In genomic region chr11:98680023-98680422, GRCm38 (mm10) we compare ENCODE assay signal across 29 mouse cellular contexts. TPM values are rescaled to one million over a fixed set of nuclear protein-coding genes. Genes with fewer than 3 reads are reported as not detected.
DNase-seq lines count a peak whose midpoint lies in the region; ATAC-seq and TF ChIP-seq lines count a peak whose summit lies in the region.
"Had no signal": no experiment of that assay in that cellular context is flagged by ENCODE, and none has a peak within 500 bp of the region (broad histone marks: within the 10 kb centered on the region; RNA-seq: fewer than 3 reads in every experiment).

No protein-coding gene starts in this region.

- peak; percentile 27; the same call in 1 of the 2 replicates for TF ChIP-seq CTCF in kidney, postnatal 0 days (IDR thresholded peaks at IDR 0.05; ENCODE audit: low read depth)
- peak; percentile 28; the same call in 1 of the 2 replicates for TF ChIP-seq CTCF in midbrain, postnatal 0 days (IDR thresholded peaks at IDR 0.05)
- TF ChIP-seq CTCF in MEL (IDR thresholded peaks at IDR 0.05 in 2 of 3, conservative IDR thresholded peaks at IDR 0.05 in 1 of 3; ENCODE audit: control insufficient read depth in 1 of 3, insufficient read depth in 1 of 3, low read depth in 2 of 3, low read length in 3 of 3, poor library complexity in 1 of 3, severe bottlenecking in 1 of 3), result peak; percentile 32 to 52 (median 40); a peak in 5 of 6 replicates
- peak; percentile 49 for TF ChIP-seq CTCF in stomach, postnatal 0 days (IDR thresholded peaks at IDR 0.05; ENCODE audit: low read depth)

- H3K79me2 ChIP-seq in MEL (ENCODE audit: control insufficient read depth, insufficient read depth, low read length, poor library complexity), result peaks cover 24% of the 10 kb centered on the region

- DNase-seq in kidney, postnatal 0 days (ENCODE audit: low spot score), result no peak
- DNase-seq in kidney, adult 18-20 months, result no peak
- DNase-seq in midbrain, postnatal 0 days (ENCODE audit: low spot score), result no peak
- DNase-seq in MEL (ENCODE audit: low read depth, low spot score), result no peak
- DNase-seq in stomach, postnatal 0 days (ENCODE audit: low spot score), result no peak
- no peak for DNase-seq in right cerebral cortex, postnatal 4 days
- no peak for DNase-seq in heart, postnatal 4 days
- DNase-seq: cerebellum, adult 8-10 months; gastrocnemius, postnatal 36 days; layer of hippocampus, postnatal 36 days; lung, adult 18-20 months; spleen, adult 18-20 months; thymus, adult 2 months had no signal

- no peak for TF ChIP-seq EP300 in MEL (IDR thresholded peaks at IDR 0.05; ENCODE audit: low read depth in 1 of 2, low read length in 2 of 2)
- no peak for TF ChIP-seq EP300 in stomach, postnatal 0 days (optimal IDR thresholded peaks at IDR 0.05)

- no peaks in the 10 kb centered on the region for H3K36me3 ChIP-seq in kidney, postnatal 0 days (ENCODE audit: insufficient read depth, low read length)
- H3K36me3 ChIP-seq in midbrain, postnatal 0 days (ENCODE audit: insufficient read depth, low read length), result no peaks in the 10 kb centered on the region
- peaks cover under 1% of the 10 kb centered on the region; the same call in 1 of the 2 replicates for H3K36me3 ChIP-seq in midbrain, embryonic 13.5 days
- peaks cover 3 to 31% of the 10 kb centered on the region in 2 experiments; a peak in 3 of 4 replicates for H3K36me3 ChIP-seq in MEL (ENCODE audit: control insufficient read depth in 1 of 2, insufficient read depth in 2 of 2, low read length in 2 of 2)
- peaks cover 2% of the 10 kb centered on the region for H3K36me3 ChIP-seq in stomach, postnatal 0 days (ENCODE audit: control insufficient read depth, insufficient read depth, low read length)
- H3K36me3 ChIP-seq: hindbrain, embryonic 12.5 days; stomach, embryonic 15.5 days had no signal

- H3K27ac ChIP-seq in kidney, postnatal 0 days, result no peak overlapping the region
- H3K27ac ChIP-seq in midbrain, postnatal 0 days (ENCODE audit: low read depth, low read length), result no peak overlapping the region
- H3K27ac ChIP-seq in midbrain, embryonic 13.5 days, result no peak overlapping the region
- no peak overlapping the region for H3K27ac ChIP-seq in MEL (ENCODE audit: control insufficient read depth, low read depth, low read length)
- H3K27ac ChIP-seq in stomach, postnatal 0 days (replicated peaks), result no peak overlapping the region
- H3K27ac ChIP-seq: forebrain, embryonic 13.5 days; hindbrain, embryonic 12.5 days; macrophage; midbrain, embryonic 12.5 days; neural tube, embryonic 13.5 days; stomach, embryonic 15.5 days had no signal

- no peak for TF ChIP-seq RAD21 in MEL (IDR thresholded peaks at IDR 0.05; ENCODE audit: low read depth, low read length)

- ATAC-seq in kidney, postnatal 0 days (replicated peaks; ENCODE audit: low FRiP score, low read depth), result no peak
- ATAC-seq in midbrain, postnatal 0 days (ENCODE audit: low FRiP score), result no peak
- ATAC-seq in midbrain, embryonic 13.5 days, result no peak
- ATAC-seq in stomach, postnatal 0 days (ENCODE audit: low FRiP score, low TSS enrichment), result no peak
- ATAC-seq: forebrain, embryonic 13.5 days had no signal

- no peaks in the 10 kb centered on the region for H3K27me3 ChIP-seq in kidney, postnatal 0 days (ENCODE audit: insufficient read depth, low read length)
- H3K27me3 ChIP-seq in midbrain, postnatal 0 days (ENCODE audit: insufficient read depth, low read length), result no peaks in the 10 kb centered on the region
- no peaks in the 10 kb centered on the region for H3K27me3 ChIP-seq in midbrain, embryonic 13.5 days
- no peaks in the 10 kb centered on the region for H3K27me3 ChIP-seq in MEL (ENCODE audit: control insufficient read depth in 1 of 2, insufficient read depth in 2 of 2, low read length in 2 of 2)
- H3K27me3 ChIP-seq in stomach, postnatal 0 days (ENCODE audit: control insufficient read depth, insufficient read depth, low read length), result no peaks in the 10 kb centered on the region
- H3K27me3 ChIP-seq: forebrain, embryonic 13.5 days; hindbrain, embryonic 12.5 days; neural tube, embryonic 13.5 days; stomach, embryonic 15.5 days had no signal

- 100% methylated on average over 1 of the region's 1 CpGs for WGBS in kidney, postnatal 0 days
- WGBS in midbrain, postnatal 0 days, result 94% methylated on average over 1 of the region's 1 CpGs
- 100% methylated on average over 1 of the region's 1 CpGs for WGBS in midbrain, embryonic 13.5 days
- WGBS in stomach, postnatal 0 days, result 96% methylated on average over 1 of the region's 1 CpGs

- no peaks in the 10 kb centered on the region for H3K9me3 ChIP-seq in kidney, postnatal 0 days (replicated peaks; ENCODE audit: low read length)
- no peaks in the 10 kb centered on the region for H3K9me3 ChIP-seq in midbrain, postnatal 0 days (ENCODE audit: low read length)
- no peaks in the 10 kb centered on the region for H3K9me3 ChIP-seq in midbrain, embryonic 13.5 days
- no peaks in the 10 kb centered on the region for H3K9me3 ChIP-seq in MEL (replicated peaks; ENCODE audit: insufficient read depth, low read length)
- H3K9me3 ChIP-seq in stomach, postnatal 0 days (ENCODE audit: control insufficient read depth, low read length), result no peaks in the 10 kb centered on the region
- H3K9me3 ChIP-seq: forebrain, embryonic 13.5 days; hindbrain, embryonic 12.5 days; midbrain, embryonic 12.5 days; neural tube, embryonic 13.5 days; stomach, embryonic 15.5 days had no signal

- TF ChIP-seq POLR2A in MEL (IDR thresholded peaks at IDR 0.05; ENCODE audit: control insufficient read depth in 1 of 2, insufficient read depth in 1 of 2, low read depth in 1 of 2, low read length in 2 of 2, poor library complexity in 1 of 2), result no peak

- no peak overlapping the region for H3K9ac ChIP-seq in kidney, postnatal 0 days (ENCODE audit: low read depth, low read length)
- no peak overlapping the region for H3K9ac ChIP-seq in midbrain, postnatal 0 days (replicated peaks; ENCODE audit: low read length, poor library complexity, severe bottlenecking)
- no peak overlapping the region for H3K9ac ChIP-seq in midbrain, embryonic 13.5 days (replicated peaks)
- no peak overlapping the region for H3K9ac ChIP-seq in MEL (ENCODE audit: control insufficient read depth, low read depth, low read length, poor library complexity, severe bottlenecking)
- no peak overlapping the region for H3K9ac ChIP-seq in stomach, postnatal 0 days (ENCODE audit: low read length)
- H3K9ac ChIP-seq: forebrain, embryonic 13.5 days; hindbrain, embryonic 12.5 days; midbrain, embryonic 12.5 days; neural tube, embryonic 13.5 days; stomach, embryonic 15.5 days had no signal

- H3K4me1 ChIP-seq in kidney, postnatal 0 days (replicated peaks; ENCODE audit: insufficient read depth, low read length), result 0 out of 2 replicates have a peak, but pooled peaks cover 3% of the 10 kb centered on the region
- H3K4me1 ChIP-seq in midbrain, postnatal 0 days (ENCODE audit: insufficient read depth, low read length), result 0 out of 2 replicates have a peak, but pooled peaks cover 5% of the 10 kb centered on the region
- H3K4me1 ChIP-seq in midbrain, embryonic 13.5 days (replicated peaks), result peaks cover 16% of the 10 kb centered on the region
- peaks cover 9 to 25% of the 10 kb centered on the region in 2 experiments for H3K4me1 ChIP-seq in MEL (ENCODE audit: control insufficient read depth in 1 of 2, insufficient read depth in 2 of 2, low read length in 2 of 2)
- no peaks in the 10 kb centered on the region for H3K4me1 ChIP-seq in stomach, postnatal 0 days (replicated peaks; ENCODE audit: control insufficient read depth, insufficient read depth)

- H3K4me3 ChIP-seq in kidney, postnatal 0 days (replicated peaks; ENCODE audit: low read depth, low read length), result no peak overlapping the region
- no peak overlapping the region for H3K4me3 ChIP-seq in midbrain, postnatal 0 days (ENCODE audit: low read depth, low read length)
- H3K4me3 ChIP-seq in midbrain, embryonic 13.5 days (replicated peaks), result no peak overlapping the region
- H3K4me3 ChIP-seq in MEL (ENCODE audit: control insufficient read depth in 1 of 2, insufficient read depth in 1 of 2, low read depth in 2 of 2, low read length in 2 of 2), result no peak overlapping the region
- H3K4me3 ChIP-seq in stomach, postnatal 0 days (ENCODE audit: low read depth, low read length), result no peak overlapping the region
- H3K4me3 ChIP-seq: forebrain, embryonic 13.5 days; hindbrain, embryonic 12.5 days; midbrain, embryonic 12.5 days; neural tube, embryonic 13.5 days; stomach, embryonic 15.5 days had no signal

- H3K4me2 ChIP-seq in kidney, postnatal 0 days (ENCODE audit: low read length), result no peak overlapping the region
- no peak overlapping the region for H3K4me2 ChIP-seq in midbrain, postnatal 0 days (ENCODE audit: low read depth, low read length, poor library complexity, severe bottlenecking)
- H3K4me2 ChIP-seq in midbrain, embryonic 13.5 days (replicated peaks), result no peak overlapping the region
- no peak overlapping the region for H3K4me2 ChIP-seq in stomach, postnatal 0 days (replicated peaks; ENCODE audit: low read depth)
- H3K4me2 ChIP-seq: forebrain, embryonic 13.5 days; hindbrain, embryonic 12.5 days; midbrain, embryonic 12.5 days; neural tube, embryonic 13.5 days; stomach, embryonic 15.5 days had no signal

RNA-seq across cellular contexts. Expression of gene Psmd3, which starts 2.3 kb away (rescaled TPM):
- 234 and 259 TPM in 2 replicates for polyA plus RNA-seq in kidney, postnatal 0 days (2015; fragmentation: Nextera tagmentation; extraction: Ambion mirVana)
- 114 and 129 TPM in 2 replicates for total RNA-seq in midbrain, postnatal 0 days (2014; rRNA removed)
- 182 and 183 TPM in 2 replicates for polyA plus RNA-seq in midbrain, postnatal 0 days (2015; fragmentation: Nextera tagmentation; extraction: Ambion mirVana)
- 174 and 190 TPM in 2 replicates for polyA plus RNA-seq in midbrain, embryonic 13.5 days (2015; fragmentation: Nextera tagmentation; extraction: Ambion mirVana)
- total RNA-seq in MEL (2012; rRNA removed), result 350 and 385 TPM in 2 replicates
- polyA plus RNA-seq in MEL (2012; ENCODE audit: insufficient read depth in 1 of 2, insufficient read length in 2 of 2, low read depth in 1 of 2, low replicate concordance in 2 of 2, missing spikeins in 1 of 2), result 100 to 1,000 TPM; 214 to 417 TPM
- 120 and 122 TPM in 2 replicates for polyA plus RNA-seq in stomach, postnatal 0 days (2015; fragmentation: Nextera tagmentation; extraction: Ambion mirVana)
- 100 to 1,000 TPM; 138 to 140 TPM for total RNA-seq in heart, postnatal 4 days (2021)

RNA-seq across cellular contexts. Expression of gene Gsdma, which starts 15.9 kb away (rescaled TPM):
- 0.21 TPM in 1 of 2 replicates, not detected in the other for polyA plus RNA-seq in kidney, postnatal 0 days (2015; fragmentation: Nextera tagmentation; extraction: Ambion mirVana)
- total RNA-seq in midbrain, postnatal 0 days (2014; rRNA removed), result 0.05 TPM in 1 of 2 replicates, not detected in the other
- polyA plus RNA-seq in midbrain, postnatal 0 days (2015; fragmentation: Nextera tagmentation; extraction: Ambion mirVana), result 0.11 TPM in 1 of 2 replicates, not detected in the other
- polyA plus RNA-seq in midbrain, embryonic 13.5 days (2015; fragmentation: Nextera tagmentation; extraction: Ambion mirVana), result not detected in 2 replicates
- 0.23 and 0.62 TPM in 2 replicates for total RNA-seq in MEL (2012; rRNA removed)
- polyA plus RNA-seq in MEL (2012; ENCODE audit: insufficient read depth in 1 of 2, insufficient read length in 2 of 2, low read depth in 1 of 2, low replicate concordance in 2 of 2, missing spikeins in 1 of 2), result 1 to 10 TPM in 1 of 2 experiments, not detected in 1; 1.2 TPM
- 79.6 and 83.7 TPM in 2 replicates for polyA plus RNA-seq in stomach, postnatal 0 days (2015; fragmentation: Nextera tagmentation; extraction: Ambion mirVana)
- not detected for total RNA-seq in heart, postnatal 4 days (2021)
- total RNA-seq: adrenal gland, postnatal 4 days; layer of hippocampus, adult 18-20 months; layer of hippocampus, postnatal 36 days; left cerebral cortex, postnatal 14 days had no signal
- polyA plus RNA-seq: forebrain, embryonic 13.5 days; heart, postnatal 0 days; hindbrain, embryonic 12.5 days; intestine, embryonic 14.5 days; kidney, embryonic 16.5 days; macrophage; midbrain, embryonic 12.5 days; neural tube, embryonic 13.5 days had no signal

RNA-seq across cellular contexts. Expression of gene Csf3, which starts 21.0 kb away (rescaled TPM):
- 0.13 and 0.19 TPM in 2 replicates for polyA plus RNA-seq in kidney, postnatal 0 days (2015; fragmentation: Nextera tagmentation; extraction: Ambion mirVana)
- total RNA-seq in midbrain, postnatal 0 days (2014; rRNA removed), result not detected in 2 replicates
- polyA plus RNA-seq in midbrain, postnatal 0 days (2015; fragmentation: Nextera tagmentation; extraction: Ambion mirVana), result not detected in 2 replicates
- not detected in 2 replicates for polyA plus RNA-seq in midbrain, embryonic 13.5 days (2015; fragmentation: Nextera tagmentation; extraction: Ambion mirVana)
- not detected in 2 replicates for total RNA-seq in MEL (2012; rRNA removed)
- polyA plus RNA-seq in MEL (2012; ENCODE audit: insufficient read depth in 1 of 2, insufficient read length in 2 of 2, low read depth in 1 of 2, low replicate concordance in 2 of 2, missing spikeins in 1 of 2), result under 1 TPM in 1 of 2 experiments, not detected in 1; 0.18 TPM
- 0.08 and 0.11 TPM in 2 replicates for polyA plus RNA-seq in stomach, postnatal 0 days (2015; fragmentation: Nextera tagmentation; extraction: Ambion mirVana)
- total RNA-seq in heart, postnatal 4 days (2021), result not detected
- total RNA-seq: adrenal gland, postnatal 4 days; gastrocnemius, postnatal 36 days; layer of hippocampus, adult 18-20 months; layer of hippocampus, postnatal 36 days; left cerebral cortex, postnatal 14 days had no signal
- polyA plus RNA-seq: embryonic facial prominence, embryonic 11.5 days; heart, postnatal 0 days; hindbrain, embryonic 12.5 days; intestine, embryonic 14.5 days; macrophage; midbrain, embryonic 12.5 days; neural tube, embryonic 13.5 days; stomach, embryonic 15.5 days had no signal

RNA-seq across cellular contexts. Expression of gene Gsdma2, which starts 33.5 kb away (rescaled TPM):
- not detected in 2 replicates for polyA plus RNA-seq in kidney, postnatal 0 days (2015; fragmentation: Nextera tagmentation; extraction: Ambion mirVana)
- total RNA-seq in midbrain, postnatal 0 days (2014; rRNA removed), result not detected in 2 replicates
- polyA plus RNA-seq in midbrain, postnatal 0 days (2015; fragmentation: Nextera tagmentation; extraction: Ambion mirVana), result 0.12 and 0.15 TPM in 2 replicates
- not detected in 2 replicates for polyA plus RNA-seq in midbrain, embryonic 13.5 days (2015; fragmentation: Nextera tagmentation; extraction: Ambion mirVana)
- total RNA-seq in MEL (2012; rRNA removed), result not detected in 2 replicates
- not detected for polyA plus RNA-seq in MEL (2012; ENCODE audit: insufficient read depth in 1 of 2, insufficient read length in 2 of 2, low read depth in 1 of 2, low replicate concordance in 2 of 2, missing spikeins in 1 of 2)
- polyA plus RNA-seq in stomach, postnatal 0 days (2015; fragmentation: Nextera tagmentation; extraction: Ambion mirVana), result 81.0 and 91.9 TPM in 2 replicates
- not detected for total RNA-seq in heart, postnatal 4 days (2021)
- total RNA-seq: layer of hippocampus, adult 18-20 months; layer of hippocampus, postnatal 36 days; left cerebral cortex, postnatal 14 days had no signal
- polyA plus RNA-seq: cortical plate, adult 2 months; embryonic facial prominence, embryonic 11.5 days; forebrain, embryonic 13.5 days; heart, postnatal 0 days; hindbrain, embryonic 12.5 days; intestine, embryonic 14.5 days; kidney, embryonic 16.5 days; limb, embryonic 14.5 days; macrophage; midbrain, embryonic 12.5 days had no signal

RNA-seq across cellular contexts. Expression of gene Med24, which starts 49.2 kb away (rescaled TPM):
- 38.3 and 41.2 TPM in 2 replicates for polyA plus RNA-seq in kidney, postnatal 0 days (2015; fragmentation: Nextera tagmentation; extraction: Ambion mirVana)
- total RNA-seq in midbrain, postnatal 0 days (2014; rRNA removed), result 66.6 and 81.2 TPM in 2 replicates
- 52.2 and 59.8 TPM in 2 replicates for polyA plus RNA-seq in midbrain, postnatal 0 days (2015; fragmentation: Nextera tagmentation; extraction: Ambion mirVana)
- polyA plus RNA-seq in midbrain, embryonic 13.5 days (2015; fragmentation: Nextera tagmentation; extraction: Ambion mirVana), result 83.5 and 90.3 TPM in 2 replicates
- 37.5 and 41.4 TPM in 2 replicates for total RNA-seq in MEL (2012; rRNA removed)
- polyA plus RNA-seq in MEL (2012; ENCODE audit: insufficient read depth in 1 of 2, insufficient read length in 2 of 2, low read depth in 1 of 2, low replicate concordance in 2 of 2, missing spikeins in 1 of 2), result 10 to 100 TPM in 1 of 2 experiments, not detected in 1; 89.8 TPM
- 16.5 and 18.7 TPM in 2 replicates for polyA plus RNA-seq in stomach, postnatal 0 days (2015; fragmentation: Nextera tagmentation; extraction: Ambion mirVana)
- 10 to 100 TPM; 51.7 to 52.3 TPM for total RNA-seq in heart, postnatal 4 days (2021)

Comparison
In these comparisons a context has a peak if more than half of its experiments do, and no peak if none do; other contexts are left out.
1. RNA of gene Gsdma, which starts 15.9 kb away (polyA plus RNA-seq): 79.6 to 83.7 TPM in stomach, postnatal 0 days; 1.2 TPM in MEL, 0.21 TPM in kidney, postnatal 0 days, not detected in midbrain, embryonic 13.5 days and 0.11 TPM in midbrain, postnatal 0 days; every median in the first group is over 10 times any median in the second.
2. Peak in every context shown above with its lines, with median percentiles within 50 percentile points of each other: CTCF ChIP-seq.